Mouse (Mus musculus) embryonic facial prominence, embryonic 11.5 days (tissue): ENCODE results near the gene Phc2. TPM values are rescaled to one million over a fixed set of nuclear protein-coding genes. Genes with fewer than 3 reads are reported as not detected.

Experiments used
- ATAC-seq: fragments of 200-750 bp; cut with Nextera tagmentation; replicated peaks from 2 replicates; pipeline ENCODE4 v1.8.0; 2017; ENCODE audit warnings: low read depth; ENCODE audit not compliant: insufficient number of reproducible peaks, low FRiP score, low TSS enrichment
- DNase-seq: peaks from one replicate; pipeline ENCODE4 v3.0.0-alpha.2; 2015; ENCODE audit warnings: low spot score
- H3K27ac ChIP-seq: fragments of 300-500 bp; sonication (generic); replicated peaks from 2 replicates; pipeline ENCODE4 v1.5.1; 2014; ENCODE audit warnings: mild to moderate bottlenecking, low read depth, low read length, control low read depth
- H3K27me3 ChIP-seq: fragments of 300-500 bp; sonication (generic); 2 replicates; pipeline ENCODE4 v1.6.1; 2014; ENCODE audit warnings: mild to moderate bottlenecking, low read length, moderate library complexity, mixed read lengths; ENCODE audit not compliant: control insufficient read depth, insufficient read depth
- H3K36me3 ChIP-seq: fragments of 300-500 bp; sonication (generic); replicated peaks from 2 replicates; pipeline ENCODE4 v1.6.1; 2014; ENCODE audit warnings: low read depth, mild to moderate bottlenecking, low read length, moderate library complexity, mixed read lengths; ENCODE audit not compliant: control insufficient read depth, insufficient read depth
- H3K4me1 ChIP-seq: fragments of 300-500 bp; sonication (generic); 2 replicates; pipeline ENCODE4 v1.6.1; 2014; ENCODE audit warnings: low read length, mixed read lengths; ENCODE audit not compliant: control insufficient read depth, insufficient read depth
- H3K4me2 ChIP-seq: fragments of 300-500 bp; sonication (generic); 2 replicates; pipeline ENCODE4 v1.6.1; 2014; ENCODE audit warnings: low read depth, mild to moderate bottlenecking, control low read depth, low read length, moderate library complexity
- H3K4me3 ChIP-seq: fragments of 300-500 bp; sonication (generic); 2 replicates; pipeline ENCODE4 v1.5.1; 2014; ENCODE audit warnings: low read depth, low read length, control low read depth
- H3K9ac ChIP-seq: fragments of 300-500 bp; sonication (generic); replicated peaks from 2 replicates; pipeline ENCODE4 v1.6.1; 2014; ENCODE audit warnings: mild to moderate bottlenecking, control low read depth, low read length
- H3K9me3 ChIP-seq: fragments of 300-500 bp; sonication (generic); replicated peaks from 2 replicates; pipeline ENCODE4 v1.6.1; 2016; ENCODE audit warnings: mild to moderate bottlenecking, low read length, inconsistent platforms, mixed read lengths; ENCODE audit not compliant: control insufficient read depth
- WGBS: fragments of 180-500 bp; shearing (Covaris S2); extraction: QIAGEN DNeasy Blood & Tissue Kit; methylation state at CpG from one replicate; pipeline ENCODE4 v1.1.7; 2014; 5-methylcytosine and 5-hydroxymethylcytosine counted together
- polyA plus RNA-seq: library from polyadenylated mRNA; unstranded; fragments of >200 nt; fragmentation: Nextera tagmentation; extraction: Ambion mirVana; gene quantifications from 2 replicates; pipeline ENCODE4 v1.2.1, GENCODE M21; 2014

Phc2 gene
- polyA plus RNA-seq, 1 experiment from 2014 or later: 68.0 TPM

- Histone ChIP-seq H3K27ac (no peak overlapping the region), H3K9ac (no peak overlapping the region), H3K4me1 (peaks cover 2% of the 10 kb centered on the region; the same call in 1 of the 2 replicates), H3K36me3 (no peaks in the 10 kb centered on the region), H3K9me3 (no peaks in the 10 kb centered on the region), H3K27me3 (no peaks in the 10 kb centered on the region), H3K4me2 (no peak overlapping the region), H3K4me3 (no peak overlapping the region)
- peak; percentile 88 for DNase-seq
- 21% methylated on average over 8 of the region's 8 CpGs for WGBS
- ATAC-seq: no peak
These were observed 41.2 kb upstream of the Phc2 start for GRCm38 (mm10) chr4:128613326-128613725.

GRCm38 (mm10) chr4:128615761-128616160 lies 38.7 kb upstream of the Phc2 start:
- Histone ChIP-seq H3K4me3 (no peak overlapping the region), H3K9me3 (no peaks in the 10 kb centered on the region), H3K4me2 (no peak overlapping the region), H3K9ac (no peak overlapping the region), H3K36me3 (no peaks in the 10 kb centered on the region), H3K27me3 (no peaks in the 10 kb centered on the region), H3K27ac (no peak overlapping the region), H3K4me1 (peaks cover 4% of the 10 kb centered on the region; the same call in 1 of the 2 replicates)
- no peak for DNase-seq
- WGBS: 94% methylated on average over 14 of the region's 14 CpGs
- no peak for ATAC-seq

GRCm38 (mm10) chr4:128617363-128618120 lies 37.0 kb upstream of the Phc2 start:
- Histone ChIP-seq H3K27me3 (no peaks in the 10 kb centered on the region), H3K27ac (no peak overlapping the region), H3K36me3 (no peaks in the 10 kb centered on the region), H3K9me3 (no peaks in the 10 kb centered on the region), H3K4me1 (peaks cover 4% of the 10 kb centered on the region; the same call in 1 of the 2 replicates), H3K4me3 (no peak overlapping the region), H3K9ac (no peak overlapping the region), H3K4me2 (no peak overlapping the region)
- 76% methylated on average over 17 of the region's 17 CpGs for WGBS
- DNase-seq: no peak
- no peak for ATAC-seq

GRCm38 (mm10) chr4:128618246-128618911 lies 36.1 kb upstream of the Phc2 start, which contains the start of gene Tlr12:
TSS of gene Tlr12 (minus strand) at chr4:128618619.
- Histone ChIP-seq H3K4me2 (no peak within 1 kb of the TSS), H3K4me1 (peaks cover 4% of the 10 kb centered on the region; the same call in 1 of the 2 replicates), H3K9me3 (no peaks in the 10 kb centered on the region), H3K36me3 (no peaks in the 10 kb centered on the region), H3K27ac (no peak within 1 kb of the TSS), H3K9ac (no peak within 1 kb of the TSS; the same call in 1 of the 2 replicates), H3K27me3 (no peaks in the 10 kb centered on the region; the same call in 1 of the 2 replicates), H3K4me3 (no peak within 1 kb of the TSS)
- 43% methylated on average over 15 of the region's 15 CpGs for whole genome bisulfite sequencing
- ATAC-seq (no peak), DNase-seq (peak; percentile 16)

- Histone ChIP-seq H3K36me3 (no peaks in the 10 kb centered on the region), H3K4me2 (no peak overlapping the region), H3K27me3 (no peaks in the 10 kb centered on the region; the same call in 1 of the 2 replicates), H3K9me3 (no peaks in the 10 kb centered on the region), H3K9ac (no peak overlapping the region), H3K4me3 (no peak overlapping the region), H3K27ac (no peak overlapping the region), H3K4me1 (peaks cover 4% of the 10 kb centered on the region; the same call in 1 of the 2 replicates)
- ATAC-seq: no peak
- no peak for DNase-seq
- 37% methylated on average over 2 of the region's 2 CpGs for WGBS
These were observed 35.5 kb upstream of the Phc2 start for GRCm38 (mm10) chr4:128618963-128619362.

GRCm38 (mm10) chr4:128620572-128620971 lies 33.9 kb upstream of the Phc2 start:
- no peak overlapping the region for H3K4me3 ChIP-seq
- ATAC-seq (no peak), DNase-seq (no peak)
- H3K9me3 ChIP-seq: no peaks in the 10 kb centered on the region
- H3K27me3 ChIP-seq: no peaks in the 10 kb centered on the region; the same call in 1 of the 2 replicates
- no peak overlapping the region for H3K9ac ChIP-seq
- no peak overlapping the region for H3K27ac ChIP-seq
- WGBS: 77% methylated on average over 6 of the region's 6 CpGs
- no peaks in the 10 kb centered on the region for H3K36me3 ChIP-seq
- peaks cover 4% of the 10 kb centered on the region; the same call in 1 of the 2 replicates for H3K4me1 ChIP-seq
- no peak overlapping the region for H3K4me2 ChIP-seq

GRCm38 (mm10) chr4:128621109-128621508 lies 33.4 kb upstream of the Phc2 start:
- Histone ChIP-seq H3K9ac (no peak overlapping the region), H3K4me1 (peaks cover 4% of the 10 kb centered on the region; the same call in 1 of the 2 replicates), H3K4me2 (no peak overlapping the region), H3K27ac (no peak overlapping the region), H3K9me3 (no peaks in the 10 kb centered on the region), H3K4me3 (no peak overlapping the region), H3K36me3 (no peaks in the 10 kb centered on the region), H3K27me3 (no peaks in the 10 kb centered on the region; the same call in 1 of the 2 replicates)
- ATAC-seq (no peak), DNase-seq (no peak)
- WGBS: 90% methylated on average over 8 of the region's 8 CpGs

GRCm38 (mm10) chr4:128635451-128635850 lies 19.1 kb upstream of the Phc2 start:
- ATAC-seq: no peak
- H3K36me3 ChIP-seq: no peaks in the 10 kb centered on the region
- H3K4me2 ChIP-seq: no peak overlapping the region
- no peak for DNase-seq
- H3K4me1 ChIP-seq: no peaks in the 10 kb centered on the region; the same call in 1 of the 2 replicates
- no peak overlapping the region for H3K9ac ChIP-seq
- H3K27me3 ChIP-seq: no peaks in the 10 kb centered on the region
- H3K4me3 ChIP-seq: no peak overlapping the region
- WGBS: 81% methylated on average over 7 of the region's 7 CpGs
- H3K27ac ChIP-seq: no peak overlapping the region
- no peaks in the 10 kb centered on the region for H3K9me3 ChIP-seq
